Mouse (Mus musculus) spleen, adult 2 months (tissue): ENCODE results near the gene Immp2l. TPM values are rescaled to one million over a fixed set of nuclear protein-coding genes. Genes with fewer than 3 reads are reported as not detected.
"Not testable (repeated sequence)": the region's sequence is repeated elsewhere in the genome, so short reads cannot be mapped to it uniquely, and the experiment has no call there.

Experiments
- DNase-seq, 2 experiments: peaks; one replicate each; pipeline versions ENCODE4 v3.0.0 to v3.0.0-alpha.2; 2012 to 2021; ENCODE audit warnings: low spot score in 2 of 2, low read depth in 1 of 2
- H3K27ac ChIP-seq: fragments of 200-500 bp; 2 replicates; pipeline ENCODE4 v1.5.1; 2012; ENCODE audit warnings: low read length, inconsistent platforms; ENCODE audit not compliant: insufficient read depth
- H3K27me3 ChIP-seq: fragments of 200-500 bp; 2 replicates; pipeline ENCODE4 v1.6.1; 2012; ENCODE audit warnings: mild to moderate bottlenecking, moderate library complexity, low read length, inconsistent platforms; ENCODE audit not compliant: control insufficient read depth, insufficient read depth
- H3K36me3 ChIP-seq: fragments of 200-500 bp; 2 replicates; pipeline ENCODE4 v1.6.1; 2012; ENCODE audit warnings: mild to moderate bottlenecking, low read length, inconsistent platforms; ENCODE audit not compliant: control insufficient read depth, insufficient read depth
- H3K4me1 ChIP-seq: fragments of 200-500 bp; 2 replicates; pipeline ENCODE4 v1.6.1; 2011; ENCODE audit warnings: inconsistent platforms; ENCODE audit not compliant: control insufficient read depth, insufficient read depth, insufficient read length
- H3K4me3 ChIP-seq: fragments of 200-500 bp; 2 replicates; pipeline ENCODE4 v1.5.1; 2011; ENCODE audit warnings: mild to moderate bottlenecking, inconsistent platforms; ENCODE audit not compliant: insufficient read depth, insufficient read length; ENCODE audit errors: extremely low read depth
- CTCF ChIP-seq: fragments of 200-500 bp; IDR thresholded peaks from 2 replicates; pipeline ENCODE4 v1.5.1; 2011; ENCODE audit warnings: mild to moderate bottlenecking, inconsistent platforms; ENCODE audit not compliant: insufficient read depth, insufficient read length, insufficient replicate concordance; ENCODE audit errors: extremely low read depth
- POLR2A ChIP-seq: fragments of 200-500 bp; IDR thresholded peaks from 2 replicates; pipeline ENCODE4 v1.6.1; 2011; ENCODE audit warnings: low read depth, low read length, inconsistent platforms
- WGBS: fragments of 180-500 bp; shearing (Covaris S2); methylation state at CpG from one replicate; pipeline ENCODE4 v1.1.7; 2018; 5-methylcytosine and 5-hydroxymethylcytosine counted together
- polyA plus RNA-seq: library from polyadenylated mRNA; depleted of rRNA; stranded (reverse); fragments of >200 nt; gene quantifications from 2 replicates; pipeline ENCODE4 v1.2.3, GENCODE M21; 2012

The Immp2l gene
- polyA plus RNA-seq, 1 experiment, result 3.0 TPM

- H3K4me3 ChIP-seq, result no peak overlapping the region
- H3K27me3 ChIP-seq, result no peaks in the 10 kb centered on the region
- DNase-seq, result no peak
- no peaks in the 10 kb centered on the region for H3K36me3 ChIP-seq
- no peak overlapping the region for H3K27ac ChIP-seq
- no peaks in the 10 kb centered on the region for H3K4me1 ChIP-seq
- TF ChIP-seq CTCF (no peak), POLR2A (no peak)
- WGBS, result 86% methylated on average over 3 of the region's 3 CpGs
These were observed 750.1 kb downstream of the Immp2l start for GRCm38 (mm10) chr12:41773961-41774360.

DNA sequence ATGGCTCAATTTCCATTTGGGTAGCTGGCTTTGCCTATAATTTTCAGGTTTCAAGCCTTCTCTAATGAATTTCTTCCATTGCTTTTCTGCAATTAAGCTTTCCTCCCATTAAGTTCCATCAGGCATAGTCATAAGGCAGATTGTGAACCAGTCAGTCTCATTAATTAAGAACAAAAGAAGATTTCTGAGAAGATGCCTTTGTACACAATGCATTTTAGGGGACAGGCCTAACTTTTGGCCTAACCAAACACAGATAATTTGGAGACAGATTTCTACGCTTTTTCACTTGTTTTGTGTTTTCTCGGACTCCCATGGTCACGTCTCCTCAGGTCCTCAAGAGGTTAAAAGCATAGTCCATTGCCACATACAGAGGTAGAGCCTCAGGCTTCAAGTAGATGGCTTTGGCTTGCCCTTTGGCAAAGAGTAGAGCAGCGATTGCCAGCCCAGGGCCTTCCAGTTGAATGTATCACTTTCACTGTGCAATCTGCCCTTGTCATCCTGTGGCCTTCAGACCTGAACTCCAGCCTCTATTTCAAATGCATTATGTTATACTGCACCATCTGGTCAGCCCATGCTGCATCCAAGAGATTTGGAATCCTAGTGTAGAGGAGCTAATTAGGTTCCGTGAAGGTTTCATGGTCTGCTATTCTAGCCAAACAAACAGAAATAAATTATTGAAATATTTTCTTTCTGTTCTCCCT lies 750.9 kb downstream of the Immp2l start:
- WGBS, result 94% methylated on average over 5 of the region's 5 CpGs
- Histone ChIP-seq H3K4me3 (no peak overlapping the region), H3K4me1 (no peaks in the 10 kb centered on the region), H3K27ac (no peak overlapping the region), H3K36me3 (no peaks in the 10 kb centered on the region), H3K27me3 (no peaks in the 10 kb centered on the region)
- no peak for DNase-seq
- TF ChIP-seq CTCF (no peak), POLR2A (no peak)

DNA sequence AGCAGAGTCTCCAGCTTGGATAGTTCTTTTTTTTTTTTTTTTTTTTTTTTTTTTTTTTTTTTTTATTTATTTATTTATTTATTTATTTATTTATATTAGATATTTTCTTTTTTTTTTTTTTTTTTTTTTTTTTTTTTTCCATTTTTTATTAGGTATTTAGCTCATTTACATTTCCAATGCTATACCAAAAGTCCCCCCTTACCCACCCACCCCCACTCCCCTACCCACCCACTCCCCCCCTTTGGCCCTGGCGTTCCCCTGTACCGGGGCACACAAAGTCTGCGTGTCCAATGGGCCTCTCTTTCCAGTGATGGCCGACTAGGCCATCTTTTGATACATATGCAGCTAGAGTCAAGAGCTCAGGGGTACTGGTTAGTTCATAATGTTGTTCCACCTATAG lies 753.9 kb downstream of the Immp2l start:
- WGBS, result no CpG with 5 or more reads among the region's 4 CpGs
- H3K27ac ChIP-seq, H3K4me1 ChIP-seq, H3K36me3 ChIP-seq, H3K27me3 ChIP-seq, DNase-seq, H3K4me3 ChIP-seq: not testable (repeated sequence)

GRCm38 (mm10) chr12:41793681-41794080 lies 769.8 kb downstream of the Immp2l start:
- not testable (repeated sequence) for DNase-seq, H3K36me3 ChIP-seq, H3K27ac ChIP-seq, H3K4me1 ChIP-seq, H3K27me3 ChIP-seq, H3K4me3 ChIP-seq
- WGBS, result 85% methylated on average over 1 of the region's 1 CpGs

GRCm38 (mm10) chr12:41829517-41829916 lies 805.6 kb downstream of the Immp2l start:
- Histone ChIP-seq H3K4me1 (no peaks in the 10 kb centered on the region), H3K27me3 (no peaks in the 10 kb centered on the region), H3K36me3 (no peaks in the 10 kb centered on the region), H3K4me3 (no peak overlapping the region), H3K27ac (no peak overlapping the region)
- no peak for DNase-seq
- WGBS, result 95% methylated on average over 6 of the region's 6 CpGs
- no peak for TF ChIP-seq CTCF
- TF ChIP-seq POLR2A, result no peak

GRCm38 (mm10) chr12:41831731-41832130 lies 807.8 kb downstream of the Immp2l start:
- WGBS, result 95% methylated on average over 7 of the region's 7 CpGs
- Histone ChIP-seq H3K4me1 (no peaks in the 10 kb centered on the region), H3K4me3 (no peak overlapping the region), H3K27me3 (no peaks in the 10 kb centered on the region), H3K27ac (no peak overlapping the region), H3K36me3 (no peaks in the 10 kb centered on the region)
- no peak for TF ChIP-seq POLR2A
- no peak for TF ChIP-seq CTCF
- no peak for DNase-seq

DNA sequence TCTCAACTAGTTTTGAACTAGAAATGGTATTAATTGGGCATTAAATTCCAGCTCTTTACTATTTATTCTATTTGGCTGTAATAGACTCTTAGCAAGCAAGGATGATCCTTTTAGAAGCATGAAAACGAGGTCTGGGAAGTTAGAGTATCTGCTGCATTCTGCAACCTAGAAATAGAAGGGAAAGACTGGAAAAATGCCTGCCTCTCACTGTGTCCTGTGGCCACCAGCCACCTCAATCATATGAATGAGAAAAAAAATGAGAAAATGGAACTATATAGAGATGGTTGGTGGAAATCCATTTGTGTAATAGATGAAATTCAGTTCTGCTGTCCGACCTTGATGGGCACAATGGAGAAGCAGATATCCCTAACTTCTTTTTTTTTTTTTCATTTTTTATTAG lies 810.8 kb downstream of the Immp2l start:
- 91% methylated on average over 2 of the region's 2 CpGs for WGBS
- H3K4me3 ChIP-seq, result no peak overlapping the region
- no peaks in the 10 kb centered on the region for H3K27me3 ChIP-seq
- no peaks in the 10 kb centered on the region for H3K4me1 ChIP-seq
- no peak overlapping the region for H3K27ac ChIP-seq
- no peak for TF ChIP-seq POLR2A
- no peak for TF ChIP-seq CTCF
- DNase-seq, result no peak
- H3K36me3 ChIP-seq, result no peaks in the 10 kb centered on the region
